Mouse (Mus musculus) liver, embryonic 16.5 days (tissue): ENCODE data around the gene Nfu1. TPM values are rescaled to one million over a fixed set of nuclear protein-coding genes. Genes with fewer than 3 reads are reported as not detected.
"Not testable (repeated sequence)": the region's sequence is repeated elsewhere in the genome, so short reads cannot be mapped to it uniquely, and the experiment has no call there.

Experiments
- ATAC-seq: fragments of 200-750 bp; cut with Nextera tagmentation; 2 replicates; pipeline ENCODE4 v1.8.0; 2017; ENCODE audit warnings: low read depth, mild to moderate bottlenecking, moderate number of reproducible peaks, moderate library complexity
- H3K27ac ChIP-seq: fragments of 300-500 bp; sonication (generic); 2 replicates; pipeline ENCODE4 v1.5.1; 2014; ENCODE audit warnings: mild to moderate bottlenecking, low read length
- H3K27me3 ChIP-seq: fragments of 300-500 bp; sonication (generic); 2 replicates; pipeline ENCODE4 v1.6.1; 2014; ENCODE audit warnings: low read depth, low read length, mixed read lengths; ENCODE audit not compliant: control insufficient read depth, insufficient read depth
- H3K36me3 ChIP-seq: fragments of 300-500 bp; sonication (generic); 2 replicates; pipeline ENCODE4 v1.6.1; 2014; ENCODE audit warnings: mild to moderate bottlenecking; ENCODE audit not compliant: control insufficient read depth, insufficient read depth
- H3K4me1 ChIP-seq: fragments of 300-500 bp; sonication (generic); 2 replicates; pipeline ENCODE4 v1.6.1; 2014; ENCODE audit warnings: low read depth, low read length, mixed read lengths; ENCODE audit not compliant: control insufficient read depth
- H3K4me2 ChIP-seq: fragments of 300-500 bp; sonication (generic); 2 replicates; pipeline ENCODE4 v1.6.1; 2014; ENCODE audit warnings: low read depth, low read length, mixed read lengths
- H3K4me3 ChIP-seq: fragments of 300-500 bp; sonication (generic); 2 replicates; pipeline ENCODE4 v1.5.1; 2014; ENCODE audit warnings: low read depth, mild to moderate bottlenecking, low read length
- H3K9ac ChIP-seq: fragments of 300-500 bp; sonication (generic); 2 replicates; pipeline ENCODE4 v1.6.1; 2014; ENCODE audit warnings: low read depth, low read length
- H3K9me3 ChIP-seq: fragments of 300-500 bp; sonication (generic); replicated peaks from 2 replicates; pipeline ENCODE4 v1.6.1; 2016; ENCODE audit warnings: low read length; ENCODE audit not compliant: control insufficient read depth
- WGBS: fragments of 180-500 bp; shearing (Covaris S2); extraction: QIAGEN DNeasy Blood & Tissue Kit; methylation state at CpG from one replicate; pipeline ENCODE4 v1.1.7; 2014; ENCODE audit not compliant: insufficient replicate concordance; 5-methylcytosine and 5-hydroxymethylcytosine counted together
- polyA plus RNA-seq: library from polyadenylated mRNA; unstranded; fragments of >200 nt; fragmentation: Nextera tagmentation; extraction: Ambion mirVana; gene quantifications from 2 replicates; pipeline ENCODE4 v1.2.1, GENCODE M21; 2015

The Nfu1 gene
- polyA plus RNA-seq, 1 experiment from 2014 or later = 40.9 TPM

DNA sequence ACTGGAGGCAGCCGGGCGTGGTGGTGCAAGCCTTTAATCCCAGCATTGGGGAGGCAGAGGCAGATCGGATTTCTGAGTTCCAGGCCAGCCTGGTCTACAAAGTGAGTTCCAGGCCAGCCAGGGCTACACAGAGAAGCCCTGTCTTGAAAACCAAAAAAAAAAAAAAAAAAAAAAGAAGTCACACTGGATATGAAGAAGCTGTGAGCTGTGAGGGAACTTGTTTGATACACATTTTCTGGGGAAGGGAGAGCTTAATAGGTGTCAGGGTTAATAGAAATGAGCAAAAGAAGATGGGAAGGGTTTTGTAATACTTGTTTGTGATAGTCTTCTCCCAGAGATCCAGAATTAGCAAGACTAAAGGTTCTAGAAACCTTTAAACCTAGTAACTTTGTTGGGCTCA is 36.5 kb downstream of the Nfu1 start:
- Histone ChIP-seq H3K4me1 (peaks cover 19% of the 10 kb centered on the region), H3K27me3 (no peaks in the 10 kb centered on the region), H3K4me2 (no peak overlapping the region), H3K9me3 (no peaks in the 10 kb centered on the region), H3K36me3 (no peaks in the 10 kb centered on the region), H3K4me3 (no peak overlapping the region), H3K9ac (no peak overlapping the region), H3K27ac (no peak overlapping the region)
- no peak for ATAC-seq
- WGBS = 67% methylated on average over 3 of the region's 3 CpGs

DNA sequence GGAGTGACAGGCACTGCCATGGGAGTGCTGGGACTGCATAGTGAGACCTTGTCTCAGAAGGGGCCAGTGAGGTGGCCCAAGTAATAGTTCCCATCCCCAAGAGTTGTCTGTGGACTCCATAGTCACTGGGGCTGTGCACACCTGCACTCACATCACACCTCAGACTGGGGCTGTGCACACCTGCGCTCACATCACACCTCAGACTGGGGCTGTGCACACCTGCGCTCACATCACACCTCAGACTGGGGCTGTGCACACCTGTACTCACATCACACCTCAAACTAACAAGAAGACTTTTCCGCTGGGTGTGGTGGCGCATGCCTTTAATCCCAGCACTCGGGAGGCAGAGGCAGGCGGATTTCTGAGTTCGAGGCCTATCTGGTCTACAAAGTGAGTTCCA is 39.7 kb downstream of the Nfu1 start:
- H3K9ac ChIP-seq, H3K27ac ChIP-seq, H3K9me3 ChIP-seq, H3K27me3 ChIP-seq, H3K4me3 ChIP-seq, ATAC-seq, H3K36me3 ChIP-seq, H3K4me2 ChIP-seq, H3K4me1 ChIP-seq: not testable (repeated sequence)
- WGBS = 83% methylated on average over 7 of the region's 7 CpGs

DNA sequence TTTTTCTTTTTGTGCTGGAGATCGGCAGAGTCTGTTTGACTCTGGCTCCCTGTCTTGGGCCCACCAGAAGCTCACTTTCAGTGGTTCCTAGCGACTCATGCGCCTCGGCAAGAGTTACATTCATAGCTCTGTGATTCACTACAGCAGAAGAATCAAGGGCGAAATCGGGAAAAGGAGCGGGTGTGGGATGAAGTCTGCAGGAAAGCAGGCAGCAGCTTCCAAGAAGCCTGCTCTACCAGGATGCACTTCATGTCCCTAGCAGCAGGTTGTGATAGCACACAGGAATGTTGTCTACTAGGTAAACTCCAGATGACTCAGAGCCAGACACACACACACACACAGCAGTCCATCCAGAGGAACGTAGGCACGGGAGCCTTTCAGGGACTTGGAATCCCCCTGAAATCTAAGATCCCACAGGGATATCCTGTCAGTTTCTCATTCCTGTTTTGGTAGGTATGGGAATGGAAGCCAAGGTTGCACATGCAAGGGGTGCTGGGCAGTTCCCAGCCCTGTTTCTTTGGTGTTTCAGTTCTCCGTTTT is 42.9 kb downstream of the Nfu1 start:
- Histone ChIP-seq H3K9ac (no peak overlapping the region), H3K36me3 (peaks cover 8% of the 10 kb centered on the region), H3K4me2 (no peak overlapping the region), H3K9me3 (no peaks in the 10 kb centered on the region), H3K27ac (no peak overlapping the region), H3K27me3 (no peaks in the 10 kb centered on the region), H3K4me1 (no peaks in the 10 kb centered on the region), H3K4me3 (no peak overlapping the region)
- WGBS = 81% methylated on average over 10 of the region's 10 CpGs
- ATAC-seq = no peak

DNA sequence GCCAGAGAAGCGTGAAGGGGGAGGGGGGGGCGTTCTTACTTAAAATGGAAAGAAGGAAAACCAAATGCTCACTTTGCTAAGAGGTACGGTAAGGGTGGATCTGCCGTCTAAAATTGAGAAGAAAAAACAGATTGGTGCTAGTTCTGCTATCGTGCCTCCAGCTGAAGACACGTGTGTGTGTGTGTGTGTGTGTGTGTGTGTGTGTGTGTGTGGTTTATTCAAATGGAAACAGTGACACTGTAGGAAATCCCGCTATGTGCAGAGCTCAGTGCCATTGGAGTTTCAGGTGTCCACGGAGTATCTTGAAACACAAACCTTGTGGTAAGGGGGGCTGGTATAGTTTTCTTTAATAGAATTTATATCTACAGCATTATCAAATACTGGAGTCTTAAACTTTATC is 45.2 kb downstream of the Nfu1 start:
- no peak overlapping the region for H3K4me2 ChIP-seq
- no peaks in the 10 kb centered on the region for H3K27me3 ChIP-seq
- 76% methylated on average over 8 of the region's 8 CpGs for WGBS
- H3K4me3 ChIP-seq = no peak overlapping the region
- H3K9me3 ChIP-seq = no peaks in the 10 kb centered on the region
- no peaks in the 10 kb centered on the region for H3K4me1 ChIP-seq
- no peak overlapping the region for H3K27ac ChIP-seq
- H3K9ac ChIP-seq = no peak overlapping the region
- ATAC-seq = no peak
- peaks cover 23% of the 10 kb centered on the region for H3K36me3 ChIP-seq

DNA sequence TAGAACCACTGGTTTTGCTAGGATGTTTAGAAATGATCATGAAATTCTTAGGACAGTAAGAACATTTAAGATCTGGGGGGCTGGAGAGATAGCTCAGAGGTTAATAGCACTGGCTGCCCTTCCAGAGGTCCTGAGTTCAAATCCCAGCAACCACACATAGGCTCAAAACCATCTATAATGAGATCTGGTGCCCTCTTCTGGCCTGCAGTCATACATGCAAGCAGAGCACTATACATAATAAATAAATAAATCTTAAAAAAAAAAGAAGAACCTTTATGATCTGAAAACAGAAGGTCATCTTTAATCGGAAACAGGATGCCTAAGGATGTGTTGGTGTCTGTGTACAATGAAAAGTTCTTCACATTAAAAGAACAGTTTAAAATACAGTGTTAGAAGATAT is 50.7 kb downstream of the Nfu1 start:
- Histone ChIP-seq H3K4me3 (no peak overlapping the region), H3K9ac (no peak overlapping the region), H3K36me3 (peaks cover 44% of the 10 kb centered on the region), H3K4me2 (no peak overlapping the region), H3K4me1 (no peaks in the 10 kb centered on the region), H3K9me3 (no peaks in the 10 kb centered on the region), H3K27me3 (no peaks in the 10 kb centered on the region), H3K27ac (no peak overlapping the region)
- 84% methylated on average over 1 of the region's 1 CpGs for WGBS
- no peak for ATAC-seq

DNA sequence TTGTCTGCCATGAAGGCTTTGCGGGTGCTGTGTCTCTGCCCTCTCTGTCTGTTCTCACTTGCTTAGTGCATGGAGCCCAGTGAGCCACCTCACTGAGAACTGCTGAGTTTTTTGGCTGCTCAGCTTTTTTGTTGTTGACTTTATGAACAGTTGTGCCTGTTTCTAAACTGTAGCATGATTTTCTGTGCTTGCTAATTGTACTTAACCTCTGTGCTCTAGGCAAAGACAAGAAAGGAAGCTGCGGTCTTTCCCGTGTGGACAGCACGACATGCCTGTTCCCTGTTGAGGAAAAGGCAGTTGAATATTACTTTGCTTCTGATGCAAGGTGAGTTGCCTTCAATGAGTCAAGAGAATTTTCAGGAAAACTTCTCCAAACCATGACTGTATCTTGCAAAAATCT is 54.5 kb downstream of the Nfu1 start:
- Histone ChIP-seq H3K9me3 (no peaks in the 10 kb centered on the region), H3K36me3 (peaks cover 31% of the 10 kb centered on the region), H3K27ac (no peak overlapping the region), H3K4me1 (peaks cover 1% of the 10 kb centered on the region; the same call in 1 of the 2 replicates), H3K27me3 (no peaks in the 10 kb centered on the region), H3K9ac (no peak overlapping the region), H3K4me3 (no peak overlapping the region), H3K4me2 (no peak overlapping the region)
- 84% methylated on average over 4 of the region's 4 CpGs for WGBS
- ATAC-seq = no peak

DNA sequence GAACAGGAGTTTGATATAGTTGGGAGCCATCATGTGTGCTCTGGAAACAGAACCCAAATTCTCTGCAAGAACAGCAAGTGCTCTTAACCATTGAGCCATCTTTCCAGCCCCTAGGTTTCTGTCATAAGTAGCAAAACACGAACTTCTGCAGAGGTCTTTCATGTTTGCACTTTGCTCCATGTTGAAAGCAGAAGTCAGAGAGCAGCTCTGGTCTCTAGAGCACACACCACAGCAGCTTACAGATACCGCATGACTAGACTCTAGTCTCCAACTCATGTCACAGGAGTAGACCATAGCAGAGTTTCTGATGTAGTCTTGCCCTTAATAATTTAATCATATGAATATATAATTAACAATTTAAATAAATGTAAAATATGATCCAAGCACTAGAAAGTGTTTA is 59.2 kb downstream of the Nfu1 start:
- H3K36me3 ChIP-seq = peaks cover 23% of the 10 kb centered on the region
- 51% methylated on average over 2 of the region's 2 CpGs for WGBS
- H3K4me1 ChIP-seq = peaks cover 13% of the 10 kb centered on the region
- no peak overlapping the region for H3K4me2 ChIP-seq
- no peaks in the 10 kb centered on the region for H3K9me3 ChIP-seq
- no peak overlapping the region; the same call in 1 of the 2 replicates for H3K27ac ChIP-seq
- H3K9ac ChIP-seq = no peak overlapping the region
- H3K4me3 ChIP-seq = no peak overlapping the region
- H3K27me3 ChIP-seq = no peaks in the 10 kb centered on the region
- ATAC-seq = peak; percentile 56; the same call in 1 of the 2 replicates

DNA sequence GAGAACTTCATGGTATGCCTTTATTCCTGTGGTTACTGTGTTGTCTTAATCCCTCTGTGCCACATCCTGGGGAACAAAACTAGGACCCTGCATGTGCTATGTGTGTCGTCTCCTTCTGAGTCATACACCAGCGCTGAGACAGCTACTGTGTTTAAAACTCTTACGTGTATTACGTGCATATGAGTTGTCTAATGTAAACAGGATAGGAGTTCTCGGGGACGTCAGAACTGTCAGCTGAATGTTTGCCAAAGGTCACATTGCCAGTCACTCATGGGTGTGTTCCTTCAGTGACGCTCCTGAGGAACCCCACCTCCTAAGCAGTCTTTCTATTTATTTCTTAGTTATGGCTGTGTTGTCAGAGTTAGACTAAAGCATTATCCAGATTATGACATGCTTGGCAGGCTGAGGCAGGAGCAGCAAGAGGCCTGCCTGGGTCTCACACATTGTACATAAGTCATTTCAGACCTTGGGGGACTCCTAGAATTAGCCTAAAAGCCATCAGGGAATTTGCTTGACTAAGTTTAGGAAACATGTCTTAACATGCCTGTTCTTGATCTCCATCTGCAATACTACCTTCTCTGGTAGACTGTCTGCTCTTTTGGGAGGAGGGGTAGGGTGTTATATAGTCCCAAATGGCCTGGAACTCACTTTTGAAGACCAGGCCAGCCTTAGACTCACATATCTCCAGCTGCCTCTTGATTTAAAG is 60.3 kb downstream of the Nfu1 start:
- Histone ChIP-seq H3K4me2 (no peak overlapping the region), H3K9ac (no peak overlapping the region), H3K36me3 (peaks cover 13% of the 10 kb centered on the region), H3K4me3 (no peak overlapping the region), H3K4me1 (peaks cover 13% of the 10 kb centered on the region), H3K9me3 (no peaks in the 10 kb centered on the region), H3K27ac (peak overlapping the region; percentile 37; the same call in 1 of the 2 replicates), H3K27me3 (no peaks in the 10 kb centered on the region)
- WGBS = 62% methylated on average over 7 of the region's 7 CpGs
- ATAC-seq = 0 out of 2 replicates have a peak, but pooled peaks have one; percentile 53

DNA sequence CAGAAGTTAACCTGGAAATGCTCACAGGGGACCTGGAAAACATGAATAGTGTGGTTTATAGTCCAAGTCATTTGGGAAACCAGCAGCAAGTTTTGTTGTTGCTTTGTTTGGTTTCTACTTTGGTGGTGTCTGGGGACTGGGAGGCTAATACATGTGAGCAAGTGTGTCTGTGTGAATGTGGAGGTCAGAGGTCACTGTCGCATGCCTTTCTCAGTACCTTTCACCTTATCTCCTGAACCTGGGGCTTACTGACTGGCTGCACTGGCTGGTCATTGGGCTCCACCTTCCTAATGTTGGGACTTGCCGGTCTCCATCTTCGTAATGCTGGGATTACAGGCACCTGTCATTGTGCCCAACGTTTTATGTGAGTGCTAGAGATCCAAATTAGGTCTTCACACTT is 61.6 kb downstream of the Nfu1 start:
- no peaks in the 10 kb centered on the region for H3K9me3 ChIP-seq
- H3K4me3 ChIP-seq = no peak overlapping the region
- no peak for ATAC-seq
- H3K27ac ChIP-seq = no peak overlapping the region
- WGBS = 78% methylated on average over 4 of the region's 4 CpGs
- H3K4me1 ChIP-seq = peaks cover 13% of the 10 kb centered on the region
- no peak overlapping the region for H3K4me2 ChIP-seq
- peaks cover 12% of the 10 kb centered on the region for H3K36me3 ChIP-seq
- H3K27me3 ChIP-seq = no peaks in the 10 kb centered on the region
- H3K9ac ChIP-seq = no peak overlapping the region
